Mouse (Mus musculus): ENCODE results near the gene Ndufs2.

The Ndufs2 gene

GRCm38 (mm10) chr1:171232800-171233730, 18.1 kb downstream of the Ndufs2 start:
- DNase-seq (ENCODE audit: inconsistent age in 2 of 2, low spot score in 1 of 2), result peak; percentile 64 to 89

GRCm38 (mm10) chr1:171232348-171232747, 18.8 kb downstream of the Ndufs2 start:
- peak in 1 of 2 experiments; percentile 35 for DNase-seq (ENCODE audit: inconsistent age in 2 of 2, low spot score in 1 of 2)

DNA sequence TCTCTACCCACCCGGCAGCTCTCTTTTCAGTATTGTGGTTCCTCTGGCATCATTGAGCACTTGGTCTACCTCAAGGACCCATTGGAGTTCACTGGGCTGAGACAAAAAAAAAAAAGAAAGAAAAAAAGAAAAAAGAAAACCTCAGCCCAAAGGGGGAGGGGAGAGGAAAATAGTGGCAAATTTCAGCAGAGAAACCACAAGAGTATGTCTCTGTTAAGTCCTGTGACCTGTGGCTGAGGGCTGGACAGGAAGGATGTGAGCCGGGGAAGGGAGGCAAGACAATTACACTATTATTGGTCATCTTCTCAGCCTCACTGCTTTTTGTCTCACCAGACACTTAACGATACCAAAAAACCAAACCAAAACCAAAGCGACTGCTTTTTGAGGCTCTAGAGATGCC, 19.3 kb downstream of the Ndufs2 start:
- DNase-seq (ENCODE audit: inconsistent age in 2 of 2, low spot score in 1 of 2), result peak; percentile 14 to 63

DNA sequence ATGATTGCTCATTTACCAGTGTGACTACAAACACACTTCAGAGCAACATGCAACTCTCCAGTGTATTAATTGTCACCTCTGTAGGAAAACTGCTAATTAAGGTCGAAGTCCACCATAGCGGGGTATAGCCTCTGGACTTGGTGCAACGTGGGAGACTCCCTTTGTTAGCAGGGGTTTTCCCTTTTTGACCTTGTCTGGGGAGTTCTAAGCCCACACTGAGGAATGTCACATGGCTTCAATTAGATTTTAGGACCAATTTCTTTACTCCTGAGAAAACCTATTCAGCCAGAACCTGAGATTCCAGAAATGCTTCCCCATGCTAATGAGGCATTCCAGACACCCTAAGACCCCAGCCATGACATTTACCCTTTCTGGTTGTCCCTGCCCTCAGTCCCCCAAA, 21.0 kb downstream of the Ndufs2 start:
- no peak for DNase-seq (ENCODE audit: inconsistent age in 2 of 2, low spot score in 1 of 2)

DNA sequence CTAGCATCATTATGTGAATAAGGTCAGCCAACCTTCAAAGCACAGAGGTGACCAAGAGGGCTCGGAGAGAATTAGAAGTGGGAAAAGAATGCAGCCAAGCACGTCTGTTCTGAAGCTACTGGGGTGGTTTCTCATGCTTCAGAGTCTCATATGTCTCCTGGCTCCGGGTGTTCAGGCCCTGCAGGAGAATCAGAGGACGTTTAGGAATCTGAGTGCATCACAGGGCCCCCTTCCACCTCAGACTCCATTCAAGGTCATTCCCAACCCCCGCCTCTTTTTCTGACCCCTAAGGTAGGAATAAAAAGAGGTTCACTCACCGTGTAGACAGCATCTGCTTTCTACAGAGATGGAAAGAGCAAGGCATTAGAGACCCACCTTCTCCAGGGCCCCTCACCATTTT, 21.4 kb downstream of the Ndufs2 start:
- peak; percentile 12 to 60 for DNase-seq (ENCODE audit: inconsistent age in 2 of 2, low spot score in 1 of 2)

- peak; percentile 56 to 85 for DNase-seq (ENCODE audit: inconsistent age in 2 of 2, low spot score in 1 of 2)
Measured at GRCm38 (mm10) chr1:171227879-171228278, 23.3 kb downstream of the Ndufs2 start.

- DNase-seq (ENCODE audit: inconsistent age in 2 of 2, low spot score in 1 of 2), result no peak
Measured at GRCm38 (mm10) chr1:171226780-171227179, 24.4 kb downstream of the Ndufs2 start.

GRCm38 (mm10) chr1:171224857-171225256, 26.3 kb downstream of the Ndufs2 start, which contains the start of gene Apoa2:
Apoa2 (plus strand) TSS chr1:171225054.
- DNase-seq (ENCODE audit: inconsistent age in 2 of 2, low spot score in 1 of 2), result no peak

- peak; percentile 89 to 93 for DNase-seq (ENCODE audit: inconsistent age in 2 of 2, low spot score in 1 of 2)
Measured at GRCm38 (mm10) chr1:171223796-171224195, 27.4 kb downstream of the Ndufs2 start.

DNA sequence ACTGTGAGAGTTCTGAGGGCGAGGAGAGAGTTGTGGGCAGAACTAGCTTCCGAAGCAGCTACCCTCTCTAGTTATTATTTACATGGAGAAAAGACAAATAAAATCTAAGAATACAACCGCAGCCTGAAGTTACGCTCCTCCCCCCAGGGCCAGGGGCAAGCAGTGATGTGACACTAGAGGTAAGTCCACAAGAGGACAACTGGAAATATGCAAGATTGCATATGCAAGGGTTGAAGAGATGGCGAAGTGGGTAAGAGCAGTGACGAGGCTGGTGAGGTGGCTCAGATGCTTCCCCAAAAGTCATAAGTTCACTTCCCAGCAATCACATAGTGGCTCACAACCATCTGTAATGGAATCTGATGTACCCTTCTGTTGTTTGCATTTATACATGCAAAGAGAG, 28.0 kb downstream of the Ndufs2 start:
- peak; percentile 41 to 73 for DNase-seq (ENCODE audit: inconsistent age in 2 of 2, low spot score in 1 of 2)

DNA sequence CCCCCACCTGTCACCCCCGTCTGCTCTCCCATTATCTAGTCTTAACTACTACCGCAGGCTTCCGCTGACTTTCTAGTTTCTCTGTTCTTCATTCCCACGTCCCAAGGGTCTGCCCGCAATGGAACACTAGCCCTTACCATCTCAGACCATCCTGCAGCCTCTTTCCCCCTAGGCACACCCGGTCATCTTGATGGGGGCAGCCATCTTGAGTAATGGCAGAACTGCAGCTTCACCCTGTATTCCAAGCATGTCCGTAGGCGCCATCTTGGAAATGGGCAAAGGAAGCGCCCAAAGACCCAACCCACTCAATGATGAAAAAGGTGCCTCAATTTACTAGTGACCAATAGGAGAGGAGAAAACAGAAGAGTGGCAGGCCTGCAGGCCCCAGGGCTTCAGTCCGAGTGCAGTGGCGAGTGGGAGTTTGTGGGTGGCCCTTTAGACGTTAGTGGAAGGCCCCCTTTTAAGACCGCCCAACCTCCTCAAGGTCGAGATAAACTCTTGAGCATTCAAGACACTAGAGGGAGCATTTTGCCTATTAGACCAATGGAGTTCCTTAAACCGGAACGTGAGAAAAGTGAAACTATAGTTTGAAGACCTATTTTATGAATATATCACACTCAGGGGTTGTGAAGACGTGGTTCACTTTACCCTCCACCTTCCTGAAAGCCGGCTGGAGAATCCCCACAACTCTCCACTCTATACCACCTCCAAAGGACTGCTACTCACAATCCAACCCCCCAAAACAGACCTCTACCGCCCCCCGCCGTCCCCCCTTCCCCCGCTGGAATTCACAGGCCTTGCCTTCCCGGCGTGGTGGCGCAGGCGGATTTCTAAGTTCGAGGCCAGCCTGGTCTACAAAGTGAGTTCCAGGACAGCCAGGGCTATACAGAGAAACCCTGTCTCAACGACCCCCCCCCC, 28.7 kb downstream of the Ndufs2 start, which contains the start of gene Tomm40l:
TSS of gene Tomm40l (minus strand) at position 277 of the 918 bp plus-strand sequence.
- DNase-seq (ENCODE audit: inconsistent age in 2 of 2, low spot score in 1 of 2), result peak; percentile 97 to 98

DNA sequence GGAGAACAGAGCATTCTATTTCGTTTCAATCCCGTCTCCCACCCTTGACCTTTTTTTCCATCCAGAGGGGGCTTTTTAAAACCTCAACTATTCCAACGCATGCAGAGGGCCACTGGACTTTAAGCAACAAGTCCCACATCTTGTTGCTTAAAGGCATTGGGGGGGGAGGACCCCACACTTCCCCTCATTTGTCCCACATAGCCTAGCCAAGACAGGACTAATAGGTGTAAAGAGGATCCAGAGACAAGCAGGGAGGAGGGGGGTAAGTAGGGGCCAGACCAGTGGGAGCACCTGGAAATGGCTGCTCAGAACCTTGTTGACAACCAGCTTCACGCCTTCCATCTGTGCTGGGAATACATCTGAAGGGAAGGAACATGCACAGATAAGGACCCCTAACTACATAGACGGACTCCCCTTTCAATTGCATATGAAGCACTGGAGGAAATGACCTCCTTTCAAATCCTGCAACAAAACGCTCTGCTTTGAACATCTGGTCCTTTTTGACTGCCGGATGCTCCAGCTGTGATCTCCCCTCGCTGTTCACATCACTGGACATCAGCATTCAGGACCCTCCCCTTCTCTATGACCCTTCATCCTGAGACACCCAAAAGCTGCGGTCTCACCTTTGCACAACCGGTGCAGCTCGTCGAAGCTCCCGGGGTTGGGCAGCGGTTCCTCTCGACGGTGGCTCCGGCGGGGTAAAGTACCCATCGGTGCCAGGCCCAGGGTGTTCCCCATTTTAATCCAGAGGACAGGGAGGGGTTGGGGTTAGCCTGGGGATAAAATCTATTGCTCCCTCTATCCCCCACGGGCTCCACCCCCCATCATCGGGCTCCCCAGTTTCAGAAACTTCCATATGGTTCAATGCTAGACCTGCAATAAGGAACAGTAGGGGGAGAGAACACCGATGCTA, 29.7 kb downstream of the Ndufs2 start:
- DNase-seq (ENCODE audit: inconsistent age in 2 of 2, low spot score in 1 of 2), result peak in 1 of 2 experiments; percentile 68

- DNase-seq (ENCODE audit: inconsistent age in 2 of 2, low spot score in 1 of 2), result peak; percentile 87 to 95
Measured at GRCm38 (mm10) chr1:171220871-171221270, 30.3 kb downstream of the Ndufs2 start.

- no peak for DNase-seq (ENCODE audit: inconsistent age in 2 of 2, low spot score in 1 of 2)
Measured at GRCm38 (mm10) chr1:171216241-171216955, 34.8 kb downstream of the Ndufs2 start.

DNA sequence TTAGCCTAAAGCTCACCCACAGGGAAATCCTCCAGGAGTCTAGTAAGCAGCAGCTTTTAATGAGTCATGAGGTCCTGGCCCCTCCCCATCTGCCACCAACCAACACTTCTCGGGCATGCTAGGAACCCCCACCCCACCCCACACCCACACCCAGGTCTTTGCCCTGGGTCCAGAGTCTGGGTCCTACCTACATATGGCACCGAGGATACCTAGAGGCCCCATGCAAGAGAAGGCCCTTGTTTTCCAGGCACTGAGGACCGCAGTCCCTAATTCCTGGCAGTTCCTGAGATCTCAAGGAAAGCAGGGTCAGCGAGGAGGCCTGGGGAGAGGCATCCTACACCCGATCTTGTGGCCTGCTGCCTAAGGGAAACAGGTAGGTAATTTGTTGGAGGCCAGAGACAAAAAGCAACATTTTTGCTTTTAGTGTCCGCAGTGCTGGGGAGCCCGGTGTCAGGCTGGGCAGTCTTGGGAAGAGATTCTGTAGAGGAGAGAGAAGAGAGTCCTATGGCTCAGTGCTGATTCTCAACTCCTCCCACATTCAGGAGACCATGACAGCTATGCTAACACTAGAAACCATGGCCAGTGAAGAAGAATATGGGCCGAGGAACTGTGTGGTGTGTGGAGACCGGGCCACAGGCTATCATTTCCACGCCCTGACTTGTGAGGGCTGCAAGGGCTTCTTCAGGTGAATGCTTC, 37.2 kb downstream of the Ndufs2 start, which contains the start of gene Nr1i3:
TSS of gene Nr1i3 (plus strand) at position 170 of the 696 bp plus-strand sequence.
- no peak for DNase-seq (ENCODE audit: inconsistent age in 2 of 2, low spot score in 1 of 2)

GRCm38 (mm10) chr1:171212854-171213253, 38.3 kb downstream of the Ndufs2 start:
- DNase-seq (ENCODE audit: inconsistent age in 2 of 2, low spot score in 1 of 2), result no peak

GRCm38 (mm10) chr1:171209409-171209808, 41.8 kb downstream of the Ndufs2 start:
- DNase-seq (ENCODE audit: inconsistent age in 2 of 2, low spot score in 1 of 2), result no peak

DNA sequence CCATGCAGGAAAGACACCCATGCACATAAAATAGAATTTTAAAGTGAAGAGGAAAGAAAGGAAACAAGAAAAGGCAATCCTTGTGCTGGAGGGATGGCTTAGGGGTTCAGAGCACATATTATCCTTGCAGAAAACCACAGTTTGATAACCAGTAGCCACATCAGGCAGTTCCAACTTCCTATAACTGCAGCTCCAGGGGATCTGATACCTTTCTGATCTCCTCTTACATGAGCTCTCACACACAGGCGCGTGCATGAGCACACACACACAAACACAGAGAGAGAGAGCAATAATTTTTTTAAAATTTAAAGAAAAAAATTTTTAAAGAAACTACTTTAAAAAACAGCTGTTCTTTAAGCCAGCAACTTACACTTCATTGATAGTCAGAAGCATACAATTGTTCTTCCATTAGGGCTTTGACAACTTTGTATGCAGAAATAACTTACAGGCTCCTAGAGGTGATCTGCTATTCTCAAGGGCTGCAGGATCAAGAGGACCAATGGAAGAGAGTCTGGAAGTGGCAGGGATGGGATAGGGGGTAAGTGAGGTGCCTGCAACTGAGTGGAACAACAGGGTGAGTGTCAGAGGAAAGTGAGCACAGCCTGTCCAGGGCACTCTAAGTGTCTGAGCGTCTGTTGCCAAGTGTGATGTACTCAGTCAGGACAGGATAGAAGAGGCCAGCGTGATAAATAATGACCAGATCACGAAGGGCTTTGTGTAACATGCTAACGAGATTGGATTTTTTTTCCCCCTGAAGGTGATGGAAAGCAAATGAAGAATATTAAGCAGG, 45.3 kb downstream of the Ndufs2 start:
- DNase-seq (ENCODE audit: inconsistent age in 2 of 2, low spot score in 1 of 2), result no peak
